Mouse (Mus musculus): ENCODE results near the gene Ceacam19. TPM values are rescaled to one million over a fixed set of nuclear protein-coding genes. Genes with fewer than 3 reads are reported as not detected.
"Not testable (repeated sequence)": the region's sequence is repeated elsewhere in the genome, so short reads cannot be mapped to it uniquely, and the experiment has no call there.

Ceacam19 gene
- 0.25 and 0.48 TPM in 2 replicates for polyA plus RNA-seq (2015; fragmentation: Nextera tagmentation; extraction: Ambion mirVana)

DNA sequence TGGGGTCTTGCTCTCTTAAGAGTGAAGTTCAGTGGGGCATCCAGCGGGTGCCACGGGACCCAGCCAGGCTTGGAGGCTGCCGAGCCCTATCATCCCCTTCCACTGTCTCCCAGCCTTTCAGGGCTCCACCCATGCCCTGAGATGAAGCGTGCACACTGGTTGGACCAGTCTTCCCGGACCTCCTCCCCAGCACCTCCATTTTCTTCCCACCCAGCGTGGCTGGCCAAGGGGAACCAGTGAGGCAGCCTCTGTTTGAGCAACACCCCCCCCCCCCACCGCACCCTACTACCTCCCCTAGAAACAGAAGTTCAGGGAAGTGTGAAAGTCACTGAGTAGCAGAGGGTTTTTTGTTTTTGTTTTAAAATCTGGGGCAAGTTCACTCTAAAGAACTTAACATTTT, at the start of gene Ceacam19:
Gene Ceacam19 (minus strand): TSS at position 117 of the 400 bp plus-strand sequence.
- Histone ChIP-seq H3K27ac (no peak within 1 kb of the TSS), H3K27me3 (no peaks in the 10 kb centered on the region), H3K4me3 (no peak within 1 kb of the TSS), H3K9ac (no peak within 1 kb of the TSS), H3K4me2 (no peak within 1 kb of the TSS), H3K4me1 (no peaks in the 10 kb centered on the region), H3K9me3 (no peaks in the 10 kb centered on the region), H3K36me3 (no peaks in the 10 kb centered on the region)
- ATAC-seq (ENCODE audit: insufficient number of reproducible peaks, insufficient read depth, low FRiP score, low TSS enrichment, low read depth) = no peak
- 63% methylated on average over 7 of the region's 7 CpGs for WGBS

DNA sequence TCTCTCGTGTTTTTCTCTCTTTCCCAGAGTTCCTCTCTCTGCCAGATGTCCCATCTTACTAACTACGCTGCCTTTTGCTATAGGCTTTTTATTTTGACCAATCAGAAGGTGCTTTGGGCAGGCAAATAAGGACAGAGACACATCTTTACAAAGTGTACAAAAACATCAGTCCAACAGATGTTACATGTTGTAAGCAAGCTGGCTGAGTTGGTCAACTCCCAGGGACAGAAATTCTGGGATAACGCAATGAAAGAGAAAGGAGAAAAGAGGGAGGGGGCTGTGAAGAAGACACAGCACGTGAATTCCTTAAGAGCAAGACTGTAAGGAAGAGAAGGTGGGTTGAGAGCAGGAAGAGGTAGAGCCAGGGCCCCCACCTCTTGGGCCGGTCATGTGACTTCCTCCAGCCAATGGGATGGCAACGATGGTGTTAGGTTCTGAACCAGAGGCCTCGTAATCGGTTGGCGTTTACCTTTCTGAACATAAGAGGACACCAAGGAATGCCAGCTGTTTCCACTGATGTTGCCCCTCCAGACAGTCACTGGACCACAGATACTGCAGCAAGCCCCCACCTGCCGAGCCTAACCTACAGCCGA, 49.6 kb upstream of the Ceacam19 start:
- no peaks in the 10 kb centered on the region for H3K36me3 ChIP-seq
- 75% methylated on average over 11 of the region's 11 CpGs for WGBS
- H3K27me3 ChIP-seq = peaks cover 10% of the 10 kb centered on the region; the same call in 1 of the 2 replicates
- H3K27ac ChIP-seq = no peak overlapping the region
- H3K4me1 ChIP-seq = peaks cover 9% of the 10 kb centered on the region; the same call in 1 of the 2 replicates
- H3K4me2 ChIP-seq = no peak overlapping the region
- no peak overlapping the region for H3K4me3 ChIP-seq
- ATAC-seq (ENCODE audit: insufficient number of reproducible peaks, insufficient read depth, low FRiP score, low TSS enrichment, low read depth) = no peak
- H3K9ac ChIP-seq = no peak overlapping the region
- H3K9me3 ChIP-seq = no peaks in the 10 kb centered on the region

DNA sequence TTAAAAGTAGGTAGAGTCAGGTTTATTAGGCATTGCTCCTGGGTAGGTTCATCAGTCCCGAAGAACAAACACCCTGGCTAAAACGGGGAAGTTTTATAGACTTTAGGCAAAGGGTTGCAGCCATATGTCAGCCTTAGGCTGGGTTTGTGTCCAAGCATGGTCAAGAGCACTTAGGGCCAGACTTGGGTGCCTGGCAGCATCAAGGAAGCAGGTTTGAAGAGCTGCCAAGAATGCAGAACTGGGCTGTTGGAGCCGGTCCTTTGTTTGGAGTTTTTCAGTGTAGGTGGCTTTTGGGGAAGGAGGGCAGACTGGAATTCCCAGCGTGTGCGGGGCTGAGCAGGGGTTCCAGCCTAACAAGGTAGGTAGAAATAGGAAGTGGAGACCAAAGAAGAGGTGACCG, 48.2 kb upstream of the Ceacam19 start:
- Histone ChIP-seq H3K4me1 (peaks cover 9% of the 10 kb centered on the region; the same call in 1 of the 2 replicates), H3K4me3 (no peak overlapping the region), H3K36me3 (no peaks in the 10 kb centered on the region), H3K4me2 (no peak overlapping the region), H3K27ac (no peak overlapping the region), H3K27me3 (peaks cover 20% of the 10 kb centered on the region), H3K9me3 (no peaks in the 10 kb centered on the region), H3K9ac (no peak overlapping the region)
- no peak for ATAC-seq (ENCODE audit: insufficient number of reproducible peaks, insufficient read depth, low FRiP score, low TSS enrichment, low read depth)
- WGBS = 77% methylated on average over 6 of the region's 6 CpGs

DNA sequence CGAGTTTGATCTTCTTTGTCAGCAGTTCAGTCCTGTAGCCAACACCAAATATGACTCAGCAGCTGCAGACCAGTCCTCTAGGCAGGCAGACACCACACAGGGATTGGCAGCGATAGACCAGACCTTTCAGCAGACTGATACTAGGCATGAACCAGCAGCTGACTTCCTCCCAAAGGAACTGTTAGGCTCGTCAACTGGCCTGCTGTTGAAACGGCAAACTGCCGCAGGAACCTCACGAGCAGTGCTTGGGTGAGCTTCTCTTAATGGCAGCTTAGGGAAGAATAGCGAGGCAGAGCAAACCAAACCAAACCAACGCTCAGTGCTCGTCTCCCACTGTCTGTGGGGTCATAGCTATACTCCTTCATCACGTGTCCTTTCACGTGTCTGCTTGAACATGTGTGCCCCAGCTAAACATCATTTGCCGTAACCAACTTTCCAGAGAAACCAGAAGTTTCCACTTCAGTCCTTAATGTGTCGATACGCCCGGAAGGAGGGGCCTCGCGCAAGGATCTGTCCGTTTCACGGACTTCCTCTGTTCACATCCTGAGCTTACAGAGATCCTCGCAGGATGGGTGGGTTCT, 47.5 kb upstream of the Ceacam19 start:
- ATAC-seq (ENCODE audit: insufficient number of reproducible peaks, insufficient read depth, low FRiP score, low TSS enrichment, low read depth) = no peak
- Histone ChIP-seq H3K4me3 (no peak overlapping the region), H3K36me3 (no peaks in the 10 kb centered on the region), H3K9me3 (no peaks in the 10 kb centered on the region), H3K4me2 (no peak overlapping the region), H3K27ac (no peak overlapping the region), H3K4me1 (peaks cover 9% of the 10 kb centered on the region; the same call in 1 of the 2 replicates), H3K9ac (no peak overlapping the region), H3K27me3 (peaks cover 20% of the 10 kb centered on the region)
- 73% methylated on average over 20 of the region's 20 CpGs for WGBS

DNA sequence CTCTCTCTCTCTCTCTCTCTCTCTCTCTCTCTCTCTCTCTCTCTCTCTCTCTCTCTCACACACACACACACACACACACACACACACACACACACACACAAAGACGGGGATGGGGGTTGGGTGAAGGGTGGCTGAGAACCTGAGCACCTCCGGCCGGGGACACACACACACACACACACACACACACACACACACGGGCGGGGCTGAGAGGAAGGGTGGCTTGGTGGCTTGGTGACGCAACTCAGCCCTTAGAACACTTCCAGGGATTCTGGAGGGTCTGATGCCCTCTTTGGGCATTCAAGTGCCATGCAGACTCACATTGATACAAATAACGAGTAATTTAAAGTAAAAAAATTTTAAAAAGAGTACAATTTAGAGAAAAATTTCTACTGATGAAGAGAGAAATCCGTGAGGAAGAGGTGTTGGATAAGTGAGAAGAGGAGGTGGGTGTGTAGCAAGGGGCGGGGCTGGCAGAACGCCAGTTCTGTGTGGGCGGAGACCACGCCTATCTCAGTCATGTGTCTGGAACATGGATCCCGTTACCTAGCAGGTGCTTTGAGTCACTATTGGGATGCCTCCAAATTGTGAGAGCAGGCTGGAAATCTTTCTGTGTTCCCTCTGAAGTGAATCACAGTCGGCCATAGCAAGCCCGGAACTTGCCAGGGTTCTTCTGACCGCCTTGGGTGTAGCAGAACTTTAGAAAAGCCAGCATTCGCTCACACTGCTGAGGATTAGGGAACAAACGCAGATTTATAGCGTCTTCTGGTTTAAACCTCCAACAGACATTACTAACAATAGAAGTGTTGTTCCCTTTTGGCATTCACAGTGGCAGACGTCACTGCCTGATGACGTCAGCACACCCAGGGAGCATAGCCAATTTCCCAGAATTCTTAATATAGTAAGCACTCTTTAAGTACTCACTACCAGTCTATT, 45.4 kb upstream of the Ceacam19 start:
- 22% methylated on average over 21 of the region's 21 CpGs for WGBS
- Histone ChIP-seq H3K4me1 (peaks cover 7% of the 10 kb centered on the region; the same call in 1 of the 2 replicates), H3K4me3 (0 out of 2 replicates have a peak overlapping the region, but pooled peaks have one; percentile 14), H3K4me2 (peak overlapping the region; percentile 31), H3K27me3 (peaks cover 20% of the 10 kb centered on the region), H3K9ac (no peak overlapping the region), H3K27ac (no peak overlapping the region), H3K9me3 (no peaks in the 10 kb centered on the region), H3K36me3 (no peaks in the 10 kb centered on the region)
- ATAC-seq (ENCODE audit: insufficient number of reproducible peaks, insufficient read depth, low FRiP score, low TSS enrichment, low read depth) = 0 out of 2 replicates have a peak, but pooled peaks have one; percentile 44

DNA sequence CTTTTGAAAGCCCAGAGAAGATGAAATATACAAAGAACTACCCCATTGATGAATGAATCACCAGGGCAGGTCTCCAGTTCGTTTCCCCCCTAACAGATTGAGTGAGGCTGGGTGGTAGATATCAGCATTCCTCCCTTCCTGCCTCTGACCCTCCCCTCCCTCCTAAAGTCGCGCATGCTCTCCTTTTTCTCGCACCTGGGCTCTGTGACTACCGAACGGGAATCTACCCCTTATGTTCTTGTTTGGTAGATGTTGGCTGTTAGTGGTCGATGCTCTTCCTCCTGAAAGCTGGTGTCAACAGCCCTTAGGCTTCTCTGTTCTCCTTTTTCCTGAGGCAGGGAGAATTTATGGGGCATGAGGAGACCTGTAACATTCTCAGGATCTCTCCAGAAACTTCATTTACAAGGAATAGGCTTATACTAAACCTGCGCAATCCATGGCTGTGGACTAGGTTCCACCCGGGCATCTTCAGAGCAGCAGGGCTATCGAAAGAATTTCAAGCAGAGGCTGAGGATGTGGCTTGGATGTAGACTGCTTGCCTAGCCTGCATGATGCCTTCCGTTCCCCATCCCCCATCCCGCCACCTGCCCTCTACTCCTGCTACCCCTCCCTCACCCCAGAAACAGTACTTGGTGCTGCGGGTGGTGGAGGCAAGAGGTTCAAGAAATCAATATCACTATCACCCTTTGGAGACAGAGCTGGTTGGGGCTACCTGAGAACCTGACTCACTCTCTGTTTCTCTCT, 44.5 kb upstream of the Ceacam19 start:
- peaks cover 20% of the 10 kb centered on the region for H3K27me3 ChIP-seq
- no peak overlapping the region for H3K27ac ChIP-seq
- H3K4me2 ChIP-seq = no peak overlapping the region
- 24% methylated on average over 13 of the region's 13 CpGs for WGBS
- no peaks in the 10 kb centered on the region for H3K9me3 ChIP-seq
- no peak overlapping the region for H3K4me3 ChIP-seq
- ATAC-seq (ENCODE audit: insufficient number of reproducible peaks, insufficient read depth, low FRiP score, low TSS enrichment, low read depth) = no peak
- H3K9ac ChIP-seq = no peak overlapping the region
- peaks cover 7% of the 10 kb centered on the region; the same call in 1 of the 2 replicates for H3K4me1 ChIP-seq
- H3K36me3 ChIP-seq = no peaks in the 10 kb centered on the region

DNA sequence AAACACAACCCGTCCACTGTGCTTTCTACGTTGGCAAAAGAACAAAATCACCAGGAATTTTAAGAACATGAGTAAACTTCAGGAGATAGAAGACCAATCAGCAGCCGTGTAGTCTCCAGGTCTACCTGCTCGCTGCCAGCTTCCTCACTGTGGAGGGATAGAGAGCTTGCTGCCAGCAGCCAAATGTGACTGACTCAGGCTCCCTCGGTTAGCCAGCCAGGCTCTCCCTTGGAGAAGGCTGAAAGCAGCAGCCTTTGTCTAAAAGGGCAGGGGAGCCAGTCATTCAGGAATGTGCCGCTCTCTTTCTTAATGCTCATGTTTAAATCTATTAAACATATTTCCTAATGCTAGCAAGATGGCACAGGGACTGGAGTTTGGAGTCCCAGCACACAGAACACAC, 42.7 kb upstream of the Ceacam19 start:
- not testable (repeated sequence) for H3K9ac ChIP-seq; H3K36me3 ChIP-seq; H3K4me1 ChIP-seq; H3K4me2 ChIP-seq; H3K9me3 ChIP-seq; ATAC-seq (ENCODE audit: insufficient number of reproducible peaks, insufficient read depth, low FRiP score, low TSS enrichment, low read depth); H3K4me3 ChIP-seq; H3K27ac ChIP-seq
- 79% methylated on average over 6 of the region's 6 CpGs for WGBS
- H3K27me3 ChIP-seq = peaks cover 20% of the 10 kb centered on the region

DNA sequence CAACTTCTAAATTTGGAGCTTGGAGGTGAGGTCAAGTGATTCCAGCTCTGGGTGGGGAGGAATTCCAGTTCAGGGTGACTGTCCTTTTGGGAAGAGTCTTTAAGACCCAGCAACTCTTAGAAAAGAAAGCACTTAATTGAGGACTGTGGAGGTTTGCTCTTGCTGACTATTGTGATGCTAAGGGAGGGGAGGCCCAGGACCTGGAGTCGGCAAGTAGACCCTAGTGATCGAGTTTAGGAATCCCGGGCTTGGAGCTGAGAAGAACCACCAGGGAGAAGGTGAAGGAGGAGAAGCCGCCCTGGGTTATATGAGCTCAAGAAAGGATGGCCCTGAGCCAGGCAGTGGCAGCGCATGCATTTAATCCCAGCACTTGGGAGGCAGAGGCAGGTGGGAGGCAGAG, 40.7 kb upstream of the Ceacam19 start:
- Histone ChIP-seq H3K4me1 (peaks cover 6% of the 10 kb centered on the region; the same call in 1 of the 2 replicates), H3K36me3 (no peaks in the 10 kb centered on the region), H3K27ac (no peak overlapping the region), H3K4me2 (no peak overlapping the region), H3K9me3 (no peaks in the 10 kb centered on the region), H3K4me3 (no peak overlapping the region), H3K27me3 (peaks cover 19% of the 10 kb centered on the region), H3K9ac (no peak overlapping the region)
- 59% methylated on average over 5 of the region's 5 CpGs for WGBS
- no peak for ATAC-seq (ENCODE audit: insufficient number of reproducible peaks, insufficient read depth, low FRiP score, low TSS enrichment, low read depth)

DNA sequence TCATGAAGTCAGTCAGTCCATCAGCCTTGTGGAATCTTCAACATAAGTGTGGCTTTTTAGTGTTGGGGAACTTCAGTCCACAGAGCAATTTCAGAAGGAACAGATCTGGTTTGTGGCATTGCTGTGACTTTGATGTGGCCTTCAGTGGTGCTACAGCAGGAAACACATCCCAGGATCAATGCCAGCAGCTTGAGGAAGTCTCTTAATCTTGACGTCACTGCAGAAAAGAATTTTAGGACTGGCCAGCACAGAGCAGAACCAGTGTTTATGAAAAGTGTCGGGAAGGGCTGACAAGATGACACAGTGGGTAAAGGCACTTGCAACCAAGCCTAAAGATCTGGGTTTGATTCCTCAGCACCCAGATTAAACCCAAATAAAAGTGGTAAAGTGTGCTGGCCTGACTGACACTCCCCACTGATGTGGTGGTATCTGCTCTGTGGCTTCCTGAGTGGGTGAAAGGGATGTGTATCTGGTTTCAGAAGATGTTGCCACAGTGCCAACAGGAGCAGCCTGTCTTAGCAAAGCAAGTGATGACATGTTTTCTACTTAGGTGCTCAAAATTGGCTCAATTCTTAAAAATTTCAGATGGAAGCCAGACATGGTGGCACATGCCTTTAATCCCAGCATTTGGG, 39.2 kb upstream of the Ceacam19 start:
- no peak overlapping the region for H3K27ac ChIP-seq
- no peak overlapping the region for H3K4me2 ChIP-seq
- H3K4me3 ChIP-seq = no peak overlapping the region
- WGBS = 59% methylated on average over 2 of the region's 2 CpGs
- no peaks in the 10 kb centered on the region for H3K36me3 ChIP-seq
- peaks cover 8% of the 10 kb centered on the region for H3K27me3 ChIP-seq
- ATAC-seq (ENCODE audit: insufficient number of reproducible peaks, insufficient read depth, low FRiP score, low TSS enrichment, low read depth) = no peak
- H3K4me1 ChIP-seq = 0 out of 2 replicates have a peak, but pooled peaks cover 4% of the 10 kb centered on the region
- no peaks in the 10 kb centered on the region for H3K9me3 ChIP-seq
- H3K9ac ChIP-seq = no peak overlapping the region

DNA sequence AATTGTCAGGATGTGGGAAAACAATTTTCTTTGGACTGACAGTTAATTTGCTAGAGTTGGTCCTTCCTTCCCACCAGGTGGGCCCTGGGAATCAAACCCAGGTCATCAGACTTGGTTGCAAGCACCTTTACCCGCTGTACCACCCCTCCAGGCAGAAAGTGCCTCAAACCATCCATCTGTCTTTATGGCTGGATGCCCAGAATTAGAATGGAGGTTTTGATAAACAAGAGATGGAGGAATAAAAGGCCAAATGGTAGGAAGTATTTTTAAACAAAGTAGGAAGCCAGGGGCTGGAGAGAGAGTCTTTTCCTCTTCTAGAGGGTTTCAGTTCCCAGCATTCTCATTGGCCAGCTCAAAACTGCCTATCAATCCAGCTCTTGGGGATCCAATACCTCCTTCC, 37.6 kb upstream of the Ceacam19 start:
- no peak for ATAC-seq (ENCODE audit: insufficient number of reproducible peaks, insufficient read depth, low FRiP score, low TSS enrichment, low read depth)
- Histone ChIP-seq H3K9me3 (no peaks in the 10 kb centered on the region), H3K27ac (no peak overlapping the region), H3K27me3 (no peaks in the 10 kb centered on the region), H3K4me2 (no peak overlapping the region), H3K36me3 (no peaks in the 10 kb centered on the region), H3K4me1 (peaks cover 4% of the 10 kb centered on the region; the same call in 1 of the 2 replicates), H3K9ac (no peak overlapping the region), H3K4me3 (no peak overlapping the region)
- 57% methylated on average over 1 of the region's 1 CpGs for WGBS

DNA sequence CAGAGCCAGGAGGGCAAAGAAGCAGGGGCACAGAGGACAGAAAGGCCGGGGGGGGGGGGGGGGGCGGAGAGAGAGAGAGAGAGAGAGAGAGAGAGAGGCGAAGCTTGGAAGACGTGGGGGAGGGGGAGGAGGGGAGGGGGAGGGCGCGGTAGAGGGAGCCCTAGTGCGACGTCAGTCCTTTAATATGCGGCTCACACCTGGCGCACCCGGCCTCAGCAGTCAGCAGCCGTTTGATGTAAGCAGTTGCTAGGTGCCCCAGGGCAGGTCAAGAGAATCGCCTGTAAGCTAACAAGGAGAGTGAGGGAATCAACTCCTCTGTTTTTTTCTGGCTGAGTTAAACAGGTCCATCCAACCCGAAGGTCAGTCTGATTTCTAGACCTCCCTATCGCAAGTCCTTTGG, 36.0 kb upstream of the Ceacam19 start:
- no peaks in the 10 kb centered on the region for H3K9me3 ChIP-seq
- no peak overlapping the region for H3K9ac ChIP-seq
- no peaks in the 10 kb centered on the region for H3K27me3 ChIP-seq
- H3K36me3 ChIP-seq = no peaks in the 10 kb centered on the region
- no peak overlapping the region for H3K27ac ChIP-seq
- H3K4me2 ChIP-seq = no peak overlapping the region
- 11% methylated on average over 11 of the region's 15 CpGs for WGBS
- peaks cover 11% of the 10 kb centered on the region for H3K4me1 ChIP-seq
- no peak for ATAC-seq (ENCODE audit: insufficient number of reproducible peaks, insufficient read depth, low FRiP score, low TSS enrichment, low read depth)
- no peak overlapping the region for H3K4me3 ChIP-seq

All from embryonic facial prominence, embryonic 13.5 days (tissue).